Mouse (Mus musculus): ENCODE measurements around the gene Plxnc1.

DNA sequence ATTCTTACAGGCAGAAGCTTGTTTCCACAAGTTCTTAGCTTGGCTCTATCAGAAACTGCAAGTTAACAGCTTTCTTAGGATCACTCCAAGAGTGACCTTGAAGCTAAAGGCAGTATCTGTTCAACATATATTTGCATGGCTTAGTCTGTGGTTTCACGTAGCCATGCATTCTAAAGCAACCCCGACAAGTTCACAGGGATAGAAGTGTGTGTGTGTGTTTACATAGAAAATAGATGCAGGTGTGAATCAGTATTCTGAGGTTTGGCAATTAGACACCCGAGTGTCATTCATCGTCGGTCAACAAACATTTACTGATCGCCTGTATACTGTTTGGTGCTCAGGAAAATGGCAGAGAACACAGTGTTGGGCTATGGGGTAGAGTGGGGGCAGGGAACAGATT lies 33.5 kb downstream of the Plxnc1 start:
- TF ChIP-seq CTCF (IDR thresholded peaks at IDR 0.05; ENCODE audit: low read depth) (no peak), EP300 (IDR thresholded peaks at IDR 0.05; ENCODE audit: low read depth) (no peak)

Data from heart, postnatal 0 days (tissue).